In the genomic region with DNA sequence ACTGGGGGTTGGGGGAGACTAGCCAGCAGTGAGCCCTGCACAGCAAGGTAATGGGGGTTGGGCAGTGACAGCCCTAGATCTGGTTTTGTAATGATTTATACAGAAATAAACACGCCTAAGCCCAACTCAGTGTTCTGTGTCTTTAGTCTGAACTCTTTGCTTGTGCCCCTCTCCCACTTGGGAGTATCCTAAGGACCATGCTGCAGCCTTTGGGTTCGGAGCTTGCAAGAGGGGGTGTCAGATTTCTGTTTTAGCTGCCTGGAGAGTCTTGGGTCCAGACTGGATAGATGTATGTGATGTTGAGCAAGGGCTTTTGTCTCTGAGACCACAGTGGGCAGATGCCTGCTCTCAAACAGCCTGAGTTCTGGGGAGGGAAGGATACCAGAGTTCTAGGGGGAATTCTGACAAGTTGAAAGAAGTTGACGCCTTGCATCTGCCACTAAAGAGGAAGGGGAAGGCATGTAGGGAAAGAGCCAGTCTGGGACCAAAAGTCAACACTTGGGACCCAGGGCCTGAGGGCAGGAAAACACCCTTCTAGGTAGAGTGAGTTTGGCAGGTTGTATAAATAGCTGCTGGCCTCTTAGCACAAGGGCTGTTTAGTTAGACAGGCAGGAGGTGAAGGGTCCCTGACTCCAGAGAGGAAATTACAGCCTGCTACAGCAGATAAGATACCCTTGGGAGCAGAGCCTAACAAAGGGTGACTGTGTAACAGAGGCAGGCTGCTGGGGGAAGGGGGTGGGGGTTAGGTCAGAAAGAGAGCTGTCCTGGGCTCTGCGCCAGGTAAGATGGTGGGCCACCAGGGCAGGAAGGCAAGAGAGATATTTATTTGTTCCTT, we compare ENCODE assay signal across 8 mouse cellular contexts. TPM values are rescaled to one million over a fixed set of nuclear protein-coding genes. Genes with fewer than 3 reads are reported as not detected.
DNase-seq lines count a peak whose midpoint lies in the region; ATAC-seq lines count a peak whose summit lies in the region.

No protein-coding gene starts in this region.

- peak; percentile 33; the same call in 1 of the 2 replicates for ATAC-seq in hindbrain, embryonic 12.5 days (ENCODE audit: low FRiP score)
- ATAC-seq in limb, embryonic 15.5 days (ENCODE audit: insufficient number of reproducible peaks, low FRiP score, low TSS enrichment, low read depth), result peak; percentile 22; the same call in 1 of the 2 replicates
- peak; percentile 25; the same call in 1 of the 2 replicates for ATAC-seq in neural tube, embryonic 13.5 days (ENCODE audit: low read depth)

- peak; percentile 6 for DNase-seq in cerebellum, adult 11 months
- no peak for DNase-seq in cerebellum, adult 9-10 months
- DNase-seq in embryo, embryonic 11 days, result peak; percentile 78
- DNase-seq in ovary, postnatal 10 days (ENCODE audit: low spot score), result no peak
- DNase-seq in frontal cortex, adult 2 months (ENCODE audit: extremely low spot score in 1 of 2, low spot score in 1 of 2), result no peak

- peak overlapping the region; percentile 69 for H3K27ac ChIP-seq in hindbrain, embryonic 12.5 days
- peak overlapping the region; percentile 69 for H3K27ac ChIP-seq in limb, embryonic 15.5 days
- peak overlapping the region; percentile 73 for H3K27ac ChIP-seq in neural tube, embryonic 13.5 days (replicated peaks)

- H3K4me1 ChIP-seq in hindbrain, embryonic 12.5 days, result peaks cover 60% of the 10 kb centered on the region
- H3K4me1 ChIP-seq in limb, embryonic 15.5 days, result peaks cover 49% of the 10 kb centered on the region
- peaks cover 54% of the 10 kb centered on the region for H3K4me1 ChIP-seq in neural tube, embryonic 13.5 days (replicated peaks)

- no peak overlapping the region; the same call in 1 of the 2 replicates for H3K4me2 ChIP-seq in hindbrain, embryonic 12.5 days (replicated peaks)
- H3K4me2 ChIP-seq in limb, embryonic 15.5 days, result no peak overlapping the region
- no peak overlapping the region for H3K4me2 ChIP-seq in neural tube, embryonic 13.5 days

- no peaks in the 10 kb centered on the region for H3K27me3 ChIP-seq in hindbrain, embryonic 12.5 days
- H3K27me3 ChIP-seq in limb, embryonic 15.5 days, result no peaks in the 10 kb centered on the region
- H3K27me3 ChIP-seq in neural tube, embryonic 13.5 days, result no peaks in the 10 kb centered on the region

- no peak overlapping the region for H3K4me3 ChIP-seq in hindbrain, embryonic 12.5 days
- H3K4me3 ChIP-seq in limb, embryonic 15.5 days, result no peak overlapping the region
- no peak overlapping the region for H3K4me3 ChIP-seq in neural tube, embryonic 13.5 days

- H3K36me3 ChIP-seq in hindbrain, embryonic 12.5 days, result peaks cover 4% of the 10 kb centered on the region
- H3K36me3 ChIP-seq in limb, embryonic 15.5 days, result peaks cover 28% of the 10 kb centered on the region
- H3K36me3 ChIP-seq in neural tube, embryonic 13.5 days, result 0 out of 2 replicates have a peak, but pooled peaks cover 8% of the 10 kb centered on the region

- no peaks in the 10 kb centered on the region for H3K9me3 ChIP-seq in hindbrain, embryonic 12.5 days (replicated peaks)
- 0 out of 2 replicates have a peak, but pooled peaks cover 3% of the 10 kb centered on the region for H3K9me3 ChIP-seq in limb, embryonic 15.5 days
- H3K9me3 ChIP-seq in neural tube, embryonic 13.5 days, result no peaks in the 10 kb centered on the region

- WGBS in hindbrain, embryonic 12.5 days, result 37% methylated on average over 4 of the region's 4 CpGs
- WGBS in limb, embryonic 15.5 days, result 22% methylated on average over 4 of the region's 4 CpGs
- WGBS in neural tube, embryonic 13.5 days, result 37% methylated on average over 4 of the region's 4 CpGs

- peak overlapping the region; percentile 33; the same call in 1 of the 2 replicates for H3K9ac ChIP-seq in hindbrain, embryonic 12.5 days
- H3K9ac ChIP-seq in limb, embryonic 15.5 days, result no peak overlapping the region
- peak overlapping the region; percentile 38; the same call in 1 of the 2 replicates for H3K9ac ChIP-seq in neural tube, embryonic 13.5 days

RNA-seq across cellular contexts. Expression of a gene that starts 0.7 kb away (rescaled TPM):
- polyA plus RNA-seq in hindbrain, embryonic 12.5 days (2016; fragmentation: Nextera tagmentation; extraction: Ambion mirVana), result 40.4 and 43.2 TPM in 2 replicates
- 46.9 and 132 TPM in 2 replicates for polyA plus RNA-seq in limb, embryonic 15.5 days (2015; fragmentation: Nextera tagmentation; extraction: Ambion mirVana)
- polyA plus RNA-seq in neural tube, embryonic 13.5 days (2015; fragmentation: Nextera tagmentation; extraction: Ambion mirVana), result 74.2 and 75.4 TPM in 2 replicates
- polyA plus RNA-seq in frontal cortex, adult 2 months (2012; rRNA removed), result 151 and 154 TPM in 2 replicates

RNA-seq across cellular contexts. Expression of a gene that starts 21.4 kb away (rescaled TPM):
- polyA plus RNA-seq in hindbrain, embryonic 12.5 days (2016; fragmentation: Nextera tagmentation; extraction: Ambion mirVana), result 13.5 and 14.3 TPM in 2 replicates
- 24.7 and 27.1 TPM in 2 replicates for polyA plus RNA-seq in limb, embryonic 15.5 days (2015; fragmentation: Nextera tagmentation; extraction: Ambion mirVana)
- 9.4 and 11.0 TPM in 2 replicates for polyA plus RNA-seq in neural tube, embryonic 13.5 days (2015; fragmentation: Nextera tagmentation; extraction: Ambion mirVana)
- 98.8 and 112 TPM in 2 replicates for polyA plus RNA-seq in frontal cortex, adult 2 months (2012; rRNA removed)

RNA-seq across cellular contexts. Expression of a gene that starts 25.5 kb away (rescaled TPM):
- polyA plus RNA-seq in hindbrain, embryonic 12.5 days (2016; fragmentation: Nextera tagmentation; extraction: Ambion mirVana), result 31.6 and 32.1 TPM in 2 replicates
- 64.6 and 71.5 TPM in 2 replicates for polyA plus RNA-seq in limb, embryonic 15.5 days (2015; fragmentation: Nextera tagmentation; extraction: Ambion mirVana)
- 28.4 and 31.5 TPM in 2 replicates for polyA plus RNA-seq in neural tube, embryonic 13.5 days (2015; fragmentation: Nextera tagmentation; extraction: Ambion mirVana)
- polyA plus RNA-seq in frontal cortex, adult 2 months (2012; rRNA removed), result 34.7 and 37.7 TPM in 2 replicates

RNA-seq across cellular contexts. Expression of a gene that starts 34.0 kb away (rescaled TPM):
- 21.5 and 22.9 TPM in 2 replicates for polyA plus RNA-seq in hindbrain, embryonic 12.5 days (2016; fragmentation: Nextera tagmentation; extraction: Ambion mirVana)
- polyA plus RNA-seq in limb, embryonic 15.5 days (2015; fragmentation: Nextera tagmentation; extraction: Ambion mirVana), result 33.8 and 44.2 TPM in 2 replicates
- 25.3 and 25.9 TPM in 2 replicates for polyA plus RNA-seq in neural tube, embryonic 13.5 days (2015; fragmentation: Nextera tagmentation; extraction: Ambion mirVana)
- polyA plus RNA-seq in frontal cortex, adult 2 months (2012; rRNA removed), result 32.4 and 34.4 TPM in 2 replicates

RNA-seq across cellular contexts. Expression of a gene that starts 45.4 kb away (rescaled TPM):
- polyA plus RNA-seq in hindbrain, embryonic 12.5 days (2016; fragmentation: Nextera tagmentation; extraction: Ambion mirVana), result 0.31 and 0.56 TPM in 2 replicates
- polyA plus RNA-seq in limb, embryonic 15.5 days (2015; fragmentation: Nextera tagmentation; extraction: Ambion mirVana), result not detected in 2 replicates
- polyA plus RNA-seq in neural tube, embryonic 13.5 days (2015; fragmentation: Nextera tagmentation; extraction: Ambion mirVana), result 0.50 and 0.71 TPM in 2 replicates
- 0.38 and 0.46 TPM in 2 replicates for polyA plus RNA-seq in frontal cortex, adult 2 months (2012; rRNA removed)

Comparison
In these comparisons a context has a peak if more than half of its experiments do, and no peak if none do; other contexts are left out.
1. DNase-seq: peak in cerebellum, adult 11 months (single experiment) and embryo, embryonic 11 days (single experiment); none in cerebellum, adult 9-10 months (single experiment), ovary, postnatal 10 days (single experiment) and frontal cortex, adult 2 months (0 of 2).
2. Peak in every context shown above with its lines, with median percentiles within 50 percentile points of each other: ATAC-seq and H3K27ac ChIP-seq.